Mouse (Mus musculus) stomach, embryonic 14.5 days (tissue): ENCODE measurements at regions not wholly inside any gene's neighbourhood (a gene's known extent, or its start where the extent isn't known, plus 50 kb on each side); places are given as distances from the start of the nearest gene placed in this dataset.
"Not testable (repeated sequence)": the region's sequence is repeated elsewhere in the genome, so short reads cannot be mapped to it uniquely, and the experiment has no call there.

ENCODE experiments used
- ATAC-seq: fragments of 200-750 bp; cut with Nextera tagmentation; 2 replicates; pipeline ENCODE4 v1.8.0; 2017; ENCODE audit warnings: low read depth, moderate TSS enrichment; ENCODE audit not compliant: insufficient number of reproducible peaks, insufficient read depth, low FRiP score
- H3K27ac ChIP-seq: fragments of 300-500 bp; sonication (generic); 2 replicates; pipeline ENCODE4 v1.5.1; 2014; ENCODE audit warnings: mild to moderate bottlenecking, low read length, moderate library complexity, mixed read lengths
- H3K27me3 ChIP-seq: fragments of 300-500 bp; sonication (generic); 2 replicates; pipeline ENCODE4 v1.6.1; 2014; ENCODE audit warnings: low read length, control low read depth, mixed read lengths; ENCODE audit not compliant: control insufficient read depth, insufficient read depth
- H3K36me3 ChIP-seq: fragments of 300-500 bp; sonication (generic); 2 replicates; pipeline ENCODE4 v1.6.1; 2014; ENCODE audit warnings: mild to moderate bottlenecking, control low read depth, low read length, moderate library complexity, mixed read lengths; ENCODE audit not compliant: control insufficient read depth, insufficient read depth
- H3K4me1 ChIP-seq: fragments of 300-500 bp; sonication (generic); 2 replicates; pipeline ENCODE4 v1.6.1; 2014; ENCODE audit warnings: low read length, control low read depth, mixed read lengths; ENCODE audit not compliant: control insufficient read depth, insufficient read depth
- H3K4me2 ChIP-seq: fragments of 300-500 bp; sonication (generic); replicated peaks from 2 replicates; pipeline ENCODE4 v1.6.1; 2014; ENCODE audit warnings: low read depth, low read length, control low read depth
- H3K4me3 ChIP-seq: fragments of 300-500 bp; sonication (generic); 2 replicates; pipeline ENCODE4 v1.5.1; 2014; ENCODE audit warnings: low read depth, low read length, control low read depth
- H3K9ac ChIP-seq: fragments of 300-500 bp; sonication (generic); replicated peaks from 2 replicates; pipeline ENCODE4 v1.6.1; 2014; ENCODE audit warnings: low read depth, mild to moderate bottlenecking, control low read depth, low read length, moderate library complexity, mixed read lengths
- H3K9me3 ChIP-seq: fragments of 300-500 bp; sonication (generic); 2 replicates; pipeline ENCODE4 v1.6.1; 2016; ENCODE audit warnings: low read depth, low read length, control low read depth; ENCODE audit not compliant: control insufficient read depth
- WGBS: fragments of 180-500 bp; shearing (Covaris S2); extraction: QIAGEN DNeasy Blood & Tissue Kit; methylation state at CpG from one replicate; pipeline ENCODE4 v1.1.7; 2014; 5-methylcytosine and 5-hydroxymethylcytosine counted together

- Histone ChIP-seq H3K4me3 (no peak overlapping the region), H3K4me1 (no peaks in the 10 kb centered on the region), H3K4me2 (no peak overlapping the region), H3K9ac (no peak overlapping the region), H3K36me3 (no peaks in the 10 kb centered on the region), H3K9me3 (no peaks in the 10 kb centered on the region), H3K27me3 (no peaks in the 10 kb centered on the region), H3K27ac (no peak overlapping the region)
- ATAC-seq, result no peak
- WGBS, result 48% methylated on average over 15 of the region's 15 CpGs
Observed at GRCm38 (mm10) chr11:114485429-114485828, 182.9 kb upstream of the Rpl38 start.

GRCm38 (mm10) chr11:114484668-114484953 is 183.7 kb upstream of the Rpl38 start:
- Histone ChIP-seq H3K9me3 (no peaks in the 10 kb centered on the region), H3K36me3 (no peaks in the 10 kb centered on the region), H3K4me2 (no peak overlapping the region), H3K27me3 (no peaks in the 10 kb centered on the region), H3K27ac (no peak overlapping the region), H3K4me1 (no peaks in the 10 kb centered on the region), H3K9ac (no peak overlapping the region), H3K4me3 (no peak overlapping the region)
- ATAC-seq, result no peak
- 85% methylated on average over 4 of the region's 4 CpGs for WGBS

GRCm38 (mm10) chr11:114483823-114484667 is 184.3 kb upstream of the Rpl38 start:
- no peaks in the 10 kb centered on the region for H3K4me1 ChIP-seq
- H3K36me3 ChIP-seq, result no peaks in the 10 kb centered on the region
- no peak for ATAC-seq

GRCm38 (mm10) chr11:114483350-114483749 is 185.0 kb upstream of the Rpl38 start:
- H3K27me3 ChIP-seq, H3K36me3 ChIP-seq, H3K4me3 ChIP-seq, H3K4me2 ChIP-seq, H3K9me3 ChIP-seq, ATAC-seq, H3K4me1 ChIP-seq, H3K27ac ChIP-seq, H3K9ac ChIP-seq: not testable (repeated sequence)
- 83% methylated on average over 7 of the region's 7 CpGs for WGBS

More at GRCm38 (mm10) chr11:114483823-114484667, 184.3 kb upstream of the Rpl38 start:
- WGBS, result 65% methylated on average over 12 of the region's 12 CpGs
- no peak overlapping the region for H3K9ac ChIP-seq
- no peaks in the 10 kb centered on the region for H3K9me3 ChIP-seq
- no peak overlapping the region for H3K4me3 ChIP-seq
- no peak overlapping the region for H3K4me2 ChIP-seq
- H3K27ac ChIP-seq, result no peak overlapping the region
- no peaks in the 10 kb centered on the region for H3K27me3 ChIP-seq

GRCm38 (mm10) chr11:114482070-114482469 is 186.3 kb upstream of the Rpl38 start:
- H3K36me3 ChIP-seq, result no peaks in the 10 kb centered on the region
- no peak overlapping the region for H3K27ac ChIP-seq
- no peaks in the 10 kb centered on the region for H3K9me3 ChIP-seq
- H3K9ac ChIP-seq, result no peak overlapping the region
- H3K4me2 ChIP-seq, result no peak overlapping the region
- WGBS, result 79% methylated on average over 10 of the region's 10 CpGs
- ATAC-seq, result no peak
- no peak overlapping the region for H3K4me3 ChIP-seq
- H3K4me1 ChIP-seq, result no peaks in the 10 kb centered on the region
- H3K27me3 ChIP-seq, result no peaks in the 10 kb centered on the region

GRCm38 (mm10) chr11:114481037-114481436 is 187.3 kb upstream of the Rpl38 start:
- Histone ChIP-seq H3K36me3 (no peaks in the 10 kb centered on the region), H3K4me1 (no peaks in the 10 kb centered on the region), H3K9me3 (no peaks in the 10 kb centered on the region), H3K27ac (no peak overlapping the region), H3K9ac (no peak overlapping the region), H3K4me2 (no peak overlapping the region), H3K4me3 (no peak overlapping the region), H3K27me3 (no peaks in the 10 kb centered on the region)
- WGBS, result 52% methylated on average over 7 of the region's 7 CpGs
- no peak for ATAC-seq

GRCm38 (mm10) chr11:114480119-114480540 is 188.2 kb upstream of the Rpl38 start:
- ATAC-seq, result no peak
- Histone ChIP-seq H3K36me3 (no peaks in the 10 kb centered on the region), H3K4me3 (no peak overlapping the region), H3K4me2 (no peak overlapping the region), H3K27ac (no peak overlapping the region), H3K4me1 (no peaks in the 10 kb centered on the region), H3K9me3 (no peaks in the 10 kb centered on the region), H3K27me3 (no peaks in the 10 kb centered on the region), H3K9ac (no peak overlapping the region)
- WGBS, result 79% methylated on average over 8 of the region's 8 CpGs

GRCm38 (mm10) chr11:114478736-114479135 is 189.6 kb upstream of the Rpl38 start:
- H3K27me3 ChIP-seq, result no peaks in the 10 kb centered on the region
- H3K4me3 ChIP-seq, result no peak overlapping the region
- no peak overlapping the region for H3K4me2 ChIP-seq
- no peaks in the 10 kb centered on the region for H3K4me1 ChIP-seq
- H3K9ac ChIP-seq, result no peak overlapping the region
- 0 out of 2 replicates have a peak, but pooled peaks have one; percentile 53 for ATAC-seq
- peak overlapping the region; percentile 41; the same call in 1 of the 2 replicates for H3K27ac ChIP-seq
- no peaks in the 10 kb centered on the region for H3K9me3 ChIP-seq
- WGBS, result 9% methylated on average over 7 of the region's 7 CpGs
- H3K36me3 ChIP-seq, result no peaks in the 10 kb centered on the region

- H3K4me1 ChIP-seq, result no peaks in the 10 kb centered on the region
- ATAC-seq, result no peak
- 77% methylated on average over 3 of the region's 3 CpGs for WGBS
Observed at GRCm38 (mm10) chr11:114477365-114477764, 191.0 kb upstream of the Rpl38 start.

More at GRCm38 (mm10) chr11:114477365-114477764, 191.0 kb upstream of the Rpl38 start:
- H3K4me2 ChIP-seq, result no peak overlapping the region
- H3K9me3 ChIP-seq, result no peaks in the 10 kb centered on the region
- no peak overlapping the region for H3K27ac ChIP-seq
- no peak overlapping the region for H3K4me3 ChIP-seq
- no peaks in the 10 kb centered on the region for H3K36me3 ChIP-seq
- H3K9ac ChIP-seq, result no peak overlapping the region
- H3K27me3 ChIP-seq, result no peaks in the 10 kb centered on the region
